Comparison of ENCODE assay signal across 30 mouse cellular contexts in the genomic region with DNA sequence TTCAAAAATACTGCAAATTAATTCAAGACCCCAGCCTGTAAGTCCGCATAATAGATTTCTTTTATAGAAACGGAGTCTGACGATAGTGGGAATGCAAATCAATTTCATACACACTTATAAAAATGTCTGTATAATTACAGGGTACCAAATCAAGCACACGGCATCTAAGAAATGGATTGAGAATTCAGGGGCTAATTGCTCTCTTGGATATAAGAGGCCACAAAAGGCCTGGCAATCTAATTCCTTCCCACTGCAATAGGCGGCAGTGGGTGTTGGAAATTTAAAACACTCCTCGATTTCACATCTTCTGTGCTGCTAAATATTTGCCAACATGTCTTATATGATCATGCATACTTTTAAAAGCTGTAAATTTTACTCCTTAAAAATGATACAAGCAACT. TPM values are rescaled to one million over a fixed set of nuclear protein-coding genes. Genes with fewer than 3 reads are reported as not detected.
"Had no signal": no experiment of that assay in that cellular context is flagged by ENCODE, and none has a peak within 500 bp of the region (broad histone marks: within the 10 kb centered on the region; RNA-seq: fewer than 3 reads in every experiment).

No protein-coding gene starts in this region.

- H3K4me2 ChIP-seq: limb, embryonic 12.5 days; limb, embryonic 15.5 days; liver, embryonic 11.5 days; lung, embryonic 14.5 days; midbrain, embryonic 11.5 days; neural tube, embryonic 13.5 days; stomach, embryonic 15.5 days had no signal

- H3K27me3 ChIP-seq: limb, embryonic 12.5 days; limb, embryonic 15.5 days; megakaryocyte, embryonic 14.5 days; neural tube, embryonic 13.5 days; stomach, embryonic 15.5 days had no signal

- DNase-seq: kidney, adult 18-20 months; kidney, adult 9 months; kidney, postnatal 25 days; layer of hippocampus, adult 9-11 months; liver, postnatal 0 days; lung, embryonic 14.5 days; lung, postnatal 36 days; retina, postnatal 1 day; right cerebral cortex, postnatal 25 days; spleen, adult 18-20 months; thymus, postnatal 25 days had no signal

- H3K9me3 ChIP-seq: limb, embryonic 15.5 days; neural tube, embryonic 13.5 days; stomach, embryonic 15.5 days had no signal

- ATAC-seq: lung, postnatal 0 days had no signal

- H3K36me3 ChIP-seq: limb, embryonic 12.5 days; limb, embryonic 15.5 days; neural tube, embryonic 13.5 days; stomach, embryonic 15.5 days had no signal

- H3K9ac ChIP-seq: limb, embryonic 12.5 days; limb, embryonic 15.5 days; liver, embryonic 14.5 days; liver, postnatal 0 days; lung, embryonic 14.5 days; neural tube, embryonic 13.5 days; stomach, embryonic 15.5 days had no signal

- H3K4me3 ChIP-seq: layer of hippocampus, adult 2 months; limb, embryonic 12.5 days; limb, embryonic 15.5 days; myocyte; neural tube, embryonic 13.5 days; stomach, embryonic 15.5 days had no signal

- H3K27ac ChIP-seq: kidney, postnatal 0 days; layer of hippocampus, adult 2 months; limb, embryonic 12.5 days; limb, embryonic 15.5 days; liver, embryonic 14.5 days; neural tube, embryonic 13.5 days; stomach, embryonic 15.5 days had no signal

- H3K4me1 ChIP-seq: limb, embryonic 12.5 days; limb, embryonic 15.5 days; megakaryocyte, embryonic 14.5 days; neural tube, embryonic 13.5 days; stomach, embryonic 15.5 days had no signal

RNA-seq across cellular contexts. Expression of gene Capza3, which starts 52.0 kb away (rescaled TPM):
- total RNA-seq: layer of hippocampus, adult 2 months; layer of hippocampus, postnatal 25 days; left cerebral cortex, adult 18-20 months; left cerebral cortex, postnatal 25 days; monocyte, adult 5-6 weeks; neutrophil, adult 5-6 weeks had no signal
- polyA plus RNA-seq: kidney, postnatal 0 days; large intestine, adult 2 months; limb, embryonic 12.5 days; limb, embryonic 15.5 days; liver, embryonic 11.5 days; liver, embryonic 14.5 days; liver, postnatal 0 days; lung, embryonic 14.5 days; lung, postnatal 0 days; midbrain, embryonic 11.5 days; myocyte; neural tube, embryonic 13.5 days; stomach, embryonic 15.5 days; thymus, postnatal 0 days had no signal

RNA-seq across cellular contexts. Expression of gene Plcz1, which starts 52.2 kb away (rescaled TPM):
- total RNA-seq: monocyte, adult 5-6 weeks; neutrophil, adult 5-6 weeks had no signal
- polyA plus RNA-seq: large intestine, adult 2 months; limb, embryonic 12.5 days; limb, embryonic 15.5 days; liver, embryonic 11.5 days; liver, embryonic 14.5 days; liver, postnatal 0 days; lung, embryonic 14.5 days; lung, postnatal 0 days; midbrain, embryonic 11.5 days; myocyte; neural tube, embryonic 13.5 days; stomach, embryonic 15.5 days had no signal
